Mouse (Mus musculus): ENCODE results near the gene Crispld2.

Crispld2 gene

DNA sequence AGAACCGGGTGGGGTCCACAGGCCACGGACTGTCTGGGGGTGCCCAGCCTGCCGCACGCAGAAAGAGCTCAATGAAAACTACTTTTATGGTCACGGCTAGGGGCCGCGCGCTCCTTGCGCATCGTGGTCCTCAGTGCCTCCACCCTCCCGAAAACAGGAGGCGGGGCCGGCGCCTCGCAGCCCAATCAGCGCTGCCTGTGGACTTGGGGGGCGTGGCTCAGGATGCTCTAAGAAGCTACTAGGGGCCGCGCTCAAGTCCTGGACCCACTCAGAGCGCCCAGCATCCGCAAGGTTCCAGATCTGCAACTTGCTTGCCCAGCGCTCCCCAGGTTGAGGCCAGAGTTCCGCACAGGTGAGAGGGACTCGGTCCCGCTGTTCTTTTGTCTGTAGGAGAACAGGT is at the start of gene Crispld2:
Gene Crispld2 (plus strand): TSS at position 190 of the 400 bp plus-strand sequence.
- in situ Hi-C loops (cut with MboI; ENCODE audit: low sequenced_read_pairs): no loop called here

- in situ Hi-C loops (cut with MboI; ENCODE audit: low sequenced_read_pairs): no loop called here
Observed at GRCm38 (mm10) chr8:119943616-119944015, 48.6 kb upstream of the Crispld2 start.

GRCm38 (mm10) chr8:119944096-119944811 is 48.0 kb upstream of the Crispld2 start:
- in situ Hi-C loops (cut with MboI; ENCODE audit: low sequenced_read_pairs): no loop called here

- in situ Hi-C loops (cut with MboI; ENCODE audit: low sequenced_read_pairs): loop anchor here (5.0 kb wide), 1 partner anchor 126 kb away; no protein-coding TSS in a partner anchor
Observed at GRCm38 (mm10) chr8:119946326-119946865, 45.8 kb upstream of the Crispld2 start.

- in situ Hi-C loops (cut with MboI; ENCODE audit: low sequenced_read_pairs): loop anchor here (5.0 kb wide), 1 partner anchor 125 kb away; no protein-coding TSS in a partner anchor
Observed at GRCm38 (mm10) chr8:119947653-119948052, 44.6 kb upstream of the Crispld2 start.

- in situ Hi-C loops (cut with MboI; ENCODE audit: low sequenced_read_pairs): loop anchor here (5.0 kb wide), 1 partner anchor 124 kb away; no protein-coding TSS in a partner anchor
Observed at GRCm38 (mm10) chr8:119948340-119948739, 43.9 kb upstream of the Crispld2 start.

GRCm38 (mm10) chr8:119952282-119952681 is 40.0 kb upstream of the Crispld2 start:
- in situ Hi-C loops (cut with MboI; ENCODE audit: low sequenced_read_pairs): no loop called here

DNA sequence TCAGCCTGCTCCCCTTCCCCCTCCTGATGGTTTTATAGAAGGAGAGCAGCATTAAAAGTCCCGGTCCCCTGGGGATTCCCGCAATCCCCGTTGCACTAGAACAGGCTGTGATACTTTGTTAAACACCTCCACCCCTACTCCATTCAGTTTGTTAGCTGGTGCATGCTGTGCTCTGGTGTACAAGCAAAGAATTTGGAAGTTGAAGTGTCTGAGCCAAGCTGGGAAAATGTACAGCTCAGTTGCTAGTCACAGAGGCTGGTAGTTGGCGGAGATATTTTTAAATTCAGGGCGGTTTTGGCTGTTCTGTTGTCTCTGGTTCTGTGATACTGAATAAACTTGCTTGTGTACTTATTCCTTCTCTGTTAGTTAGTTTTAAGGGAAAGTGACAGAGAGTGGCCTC is 39.5 kb upstream of the Crispld2 start:
- in situ Hi-C loops (cut with MboI; ENCODE audit: low sequenced_read_pairs): no loop called here

DNA sequence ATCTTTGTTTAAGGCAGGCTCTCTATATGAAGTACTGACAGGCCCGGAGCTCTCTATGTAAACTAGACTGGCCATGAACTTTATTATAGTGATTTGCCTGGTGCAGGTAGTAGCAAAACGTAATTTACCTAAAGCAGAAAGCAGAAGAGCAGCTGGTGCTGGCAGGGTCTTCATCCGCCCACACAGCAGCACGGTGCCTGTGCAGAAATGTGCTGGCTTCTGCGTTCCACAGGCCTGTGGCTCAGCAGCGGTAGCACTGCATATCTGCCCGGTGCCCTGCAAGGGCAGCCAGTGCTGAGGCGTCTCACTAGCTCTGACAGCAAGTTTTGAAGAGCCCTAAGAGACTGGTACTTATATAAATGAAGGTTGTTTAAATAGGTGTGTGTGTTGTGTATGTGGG is 36.9 kb upstream of the Crispld2 start:
- in situ Hi-C loops (cut with MboI; ENCODE audit: low sequenced_read_pairs): no loop called here

GRCm38 (mm10) chr8:119958076-119958475 is 34.2 kb upstream of the Crispld2 start:
- in situ Hi-C loops (cut with MboI; ENCODE audit: low sequenced_read_pairs): no loop called here

DNA sequence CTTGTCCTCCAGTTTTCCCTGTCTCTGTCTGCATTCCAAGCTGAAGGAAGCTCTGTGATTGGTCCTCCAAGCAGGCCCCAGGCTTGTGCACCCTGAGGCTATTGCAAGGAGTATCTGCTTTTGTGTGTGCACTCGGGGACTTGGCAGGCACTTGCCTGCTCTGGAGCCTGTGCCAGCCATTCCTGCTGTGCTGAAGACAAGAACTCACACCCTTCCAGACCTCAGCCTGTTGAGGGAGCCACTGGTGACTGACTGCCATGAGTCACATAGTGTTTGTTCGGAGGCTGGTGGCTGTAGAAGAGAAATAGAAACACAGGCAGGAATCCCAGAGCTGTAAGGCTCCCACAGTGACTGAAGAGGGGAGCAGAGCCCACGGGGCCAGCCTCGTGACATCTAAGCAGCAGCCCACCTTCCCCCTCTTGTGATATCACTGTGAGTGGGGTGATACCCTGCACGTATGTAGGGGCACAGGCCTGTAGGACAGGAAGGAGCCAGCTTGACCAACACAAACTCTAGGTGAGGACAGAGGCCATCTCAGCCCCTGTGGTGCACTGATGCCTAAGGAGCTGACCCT is 31.6 kb upstream of the Crispld2 start:
- in situ Hi-C loops (cut with MboI; ENCODE audit: low sequenced_read_pairs): no loop called here

DNA sequence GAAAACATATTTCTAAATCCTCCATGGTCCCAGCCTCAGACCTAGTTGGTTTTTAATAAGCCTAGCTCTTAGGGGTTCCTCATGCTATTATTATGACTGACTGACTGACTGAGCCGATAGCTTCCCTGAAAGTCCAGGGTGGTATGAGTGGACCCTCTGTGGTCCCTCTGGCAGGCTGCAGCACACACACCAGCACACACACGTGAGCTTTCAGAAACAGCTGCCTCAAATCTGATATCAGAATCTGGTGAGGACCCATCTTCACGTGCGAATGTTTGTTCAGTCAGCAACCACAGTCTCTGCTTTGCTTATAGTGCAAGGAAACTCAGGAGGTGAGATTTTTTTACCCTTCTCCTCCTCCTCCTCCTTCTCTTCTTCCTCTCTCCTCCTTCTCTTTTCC is 27.4 kb upstream of the Crispld2 start:
- in situ Hi-C loops (cut with MboI; ENCODE audit: low sequenced_read_pairs): no loop called here

- in situ Hi-C loops (cut with MboI; ENCODE audit: low sequenced_read_pairs): no loop called here
Observed at GRCm38 (mm10) chr8:119967435-119967834, 24.8 kb upstream of the Crispld2 start.

GRCm38 (mm10) chr8:119970169-119970568 is 22.1 kb upstream of the Crispld2 start:
- in situ Hi-C loops (cut with MboI; ENCODE audit: low sequenced_read_pairs): no loop called here

- in situ Hi-C loops (cut with MboI; ENCODE audit: low sequenced_read_pairs): no loop called here
Observed at GRCm38 (mm10) chr8:119972558-119972957, 19.7 kb upstream of the Crispld2 start.

GRCm38 (mm10) chr8:119978770-119979381 is 13.4 kb upstream of the Crispld2 start:
- in situ Hi-C loops (cut with MboI; ENCODE audit: low sequenced_read_pairs): no loop called here

DNA sequence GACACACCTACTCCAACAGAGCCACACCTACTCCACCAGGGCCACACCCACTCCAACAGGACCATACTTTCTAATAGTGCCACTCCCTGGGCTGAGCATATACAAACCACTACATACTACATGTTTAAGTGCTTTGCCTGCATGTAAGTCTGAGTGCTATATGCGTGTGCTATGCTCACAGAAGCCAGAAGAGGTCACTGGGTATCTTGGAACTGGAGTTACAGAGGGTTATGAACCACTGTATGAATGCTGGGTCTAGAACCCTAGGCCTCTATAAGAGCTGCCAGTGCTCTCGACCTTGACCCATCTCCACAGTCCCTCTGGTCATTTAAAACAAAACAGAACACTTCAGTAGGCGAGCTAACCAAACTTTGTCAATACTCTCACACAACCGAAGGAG is 11.0 kb upstream of the Crispld2 start:
- in situ Hi-C loops (cut with MboI; ENCODE audit: low sequenced_read_pairs): no loop called here

- in situ Hi-C loops (cut with MboI; ENCODE audit: low sequenced_read_pairs): no loop called here
Observed at GRCm38 (mm10) chr8:119984085-119984484, 8.2 kb upstream of the Crispld2 start.

DNA sequence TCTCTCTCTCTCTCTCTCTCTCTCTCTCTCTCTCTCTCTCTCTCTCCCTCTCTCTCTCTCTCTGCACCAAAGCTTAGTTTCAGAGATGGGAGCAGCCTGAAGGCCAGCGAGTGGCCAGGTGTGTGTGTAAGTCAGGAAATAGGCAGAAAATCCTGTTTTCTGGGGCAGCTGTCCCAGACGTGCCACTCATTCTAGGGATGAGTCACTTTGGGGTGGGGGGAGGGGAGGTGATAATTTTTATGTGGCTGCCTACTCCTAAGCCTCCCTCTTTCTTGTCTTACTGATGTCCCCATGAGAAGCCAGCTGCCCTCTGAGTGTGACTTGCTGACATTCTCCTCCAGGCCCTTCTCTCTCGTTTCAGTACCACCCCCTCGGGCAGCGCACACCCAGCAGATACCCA is 6.1 kb upstream of the Crispld2 start:
- in situ Hi-C loops (cut with MboI; ENCODE audit: low sequenced_read_pairs): no loop called here

- in situ Hi-C loops (cut with MboI; ENCODE audit: low sequenced_read_pairs): no loop called here
Observed at GRCm38 (mm10) chr8:119988087-119988486, 4.2 kb upstream of the Crispld2 start.

- in situ Hi-C loops (cut with MboI; ENCODE audit: low sequenced_read_pairs): no loop called here
Observed at GRCm38 (mm10) chr8:119994114-119994513, 1.9 kb downstream of the Crispld2 start.

GRCm38 (mm10) chr8:119994556-119994955 is 2.3 kb downstream of the Crispld2 start:
- in situ Hi-C loops (cut with MboI; ENCODE audit: low sequenced_read_pairs): no loop called here
